Mouse (Mus musculus): ENCODE measurements around the gene Sgsm3. TPM values are rescaled to one million over a fixed set of nuclear protein-coding genes. Genes with fewer than 3 reads are reported as not detected.

Gene Sgsm3
- polyA plus RNA-seq, 1 experiment from 2014 or later, result 7.9 TPM

GRCm38 (mm10) chr15:81011523-81011922, 34.0 kb downstream of the Sgsm3 start:
- Histone ChIP-seq H3K9ac (ENCODE audit: low read depth, low read length) (no peak overlapping the region), H3K36me3 (ENCODE audit: control insufficient read depth, insufficient read depth) (peaks cover 5% of the 10 kb centered on the region; the same call in 1 of the 2 replicates), H3K4me1 (ENCODE audit: control insufficient read depth, low read depth, low read length) (no peaks in the 10 kb centered on the region), H3K4me2 (ENCODE audit: low read depth, low read length) (no peak overlapping the region), H3K9me3 (replicated peaks; ENCODE audit: control insufficient read depth, low read length) (no peaks in the 10 kb centered on the region), H3K4me3 (ENCODE audit: low read depth, low read length) (no peak overlapping the region), H3K27me3 (ENCODE audit: control insufficient read depth, insufficient read depth, low read depth, low read length) (no peaks in the 10 kb centered on the region), H3K27ac (ENCODE audit: low read length) (no peak overlapping the region)
- ATAC-seq (ENCODE audit: low read depth), result no peak
- 44% methylated on average over 3 of the region's 3 CpGs for WGBS (ENCODE audit: insufficient replicate concordance)

- no peak overlapping the region for H3K4me2 ChIP-seq (ENCODE audit: low read depth, low read length)
- no peaks in the 10 kb centered on the region for H3K9me3 ChIP-seq (replicated peaks; ENCODE audit: control insufficient read depth, low read length)
- WGBS (ENCODE audit: insufficient replicate concordance), result 69% methylated on average over 4 of the region's 4 CpGs
- peaks cover 5% of the 10 kb centered on the region; the same call in 1 of the 2 replicates for H3K36me3 ChIP-seq (ENCODE audit: control insufficient read depth, insufficient read depth)
- H3K4me3 ChIP-seq (ENCODE audit: low read depth, low read length), result no peak overlapping the region
- H3K4me1 ChIP-seq (ENCODE audit: control insufficient read depth, low read depth, low read length), result no peaks in the 10 kb centered on the region
- no peak for ATAC-seq (ENCODE audit: low read depth)
- no peak overlapping the region for H3K27ac ChIP-seq (ENCODE audit: low read length)
- no peak overlapping the region for H3K9ac ChIP-seq (ENCODE audit: low read depth, low read length)
- H3K27me3 ChIP-seq (ENCODE audit: control insufficient read depth, insufficient read depth, low read depth, low read length), result no peaks in the 10 kb centered on the region
Measured at GRCm38 (mm10) chr15:81012359-81012758, 34.8 kb downstream of the Sgsm3 start.

- Histone ChIP-seq H3K27ac (ENCODE audit: low read length) (no peak overlapping the region), H3K9me3 (replicated peaks; ENCODE audit: control insufficient read depth, low read length) (no peaks in the 10 kb centered on the region), H3K4me3 (ENCODE audit: low read depth, low read length) (no peak overlapping the region), H3K27me3 (ENCODE audit: control insufficient read depth, insufficient read depth, low read depth, low read length) (no peaks in the 10 kb centered on the region), H3K4me2 (ENCODE audit: low read depth, low read length) (no peak overlapping the region), H3K4me1 (ENCODE audit: control insufficient read depth, low read depth, low read length) (no peaks in the 10 kb centered on the region), H3K36me3 (ENCODE audit: control insufficient read depth, insufficient read depth) (peaks cover 5% of the 10 kb centered on the region; the same call in 1 of the 2 replicates), H3K9ac (ENCODE audit: low read depth, low read length) (no peak overlapping the region)
- ATAC-seq (ENCODE audit: low read depth), result no peak
- WGBS (ENCODE audit: insufficient replicate concordance), result 68% methylated on average over 7 of the region's 7 CpGs
Measured at GRCm38 (mm10) chr15:81013186-81013585, 35.6 kb downstream of the Sgsm3 start.

- Histone ChIP-seq H3K27me3 (ENCODE audit: control insufficient read depth, insufficient read depth, low read depth, low read length) (no peaks in the 10 kb centered on the region), H3K27ac (ENCODE audit: low read length) (no peak overlapping the region), H3K4me2 (ENCODE audit: low read depth, low read length) (no peak overlapping the region), H3K9ac (ENCODE audit: low read depth, low read length) (no peak overlapping the region), H3K9me3 (replicated peaks; ENCODE audit: control insufficient read depth, low read length) (no peaks in the 10 kb centered on the region), H3K4me1 (ENCODE audit: control insufficient read depth, low read depth, low read length) (no peaks in the 10 kb centered on the region), H3K36me3 (ENCODE audit: control insufficient read depth, insufficient read depth) (peaks cover 5% of the 10 kb centered on the region; the same call in 1 of the 2 replicates), H3K4me3 (ENCODE audit: low read depth, low read length) (no peak overlapping the region)
- 60% methylated on average over 5 of the region's 5 CpGs for WGBS (ENCODE audit: insufficient replicate concordance)
- ATAC-seq (ENCODE audit: low read depth), result no peak
Measured at GRCm38 (mm10) chr15:81015068-81015744, 37.6 kb downstream of the Sgsm3 start.

- H3K4me1 ChIP-seq (ENCODE audit: control insufficient read depth, low read depth, low read length), result no peaks in the 10 kb centered on the region
- no peak overlapping the region for H3K27ac ChIP-seq (ENCODE audit: low read length)
- H3K36me3 ChIP-seq (ENCODE audit: control insufficient read depth, insufficient read depth), result peaks cover 5% of the 10 kb centered on the region; the same call in 1 of the 2 replicates
- no peaks in the 10 kb centered on the region for H3K9me3 ChIP-seq (replicated peaks; ENCODE audit: control insufficient read depth, low read length)
- WGBS (ENCODE audit: insufficient replicate concordance), result 74% methylated on average over 10 of the region's 10 CpGs
- no peak overlapping the region for H3K4me3 ChIP-seq (ENCODE audit: low read depth, low read length)
- H3K9ac ChIP-seq (ENCODE audit: low read depth, low read length), result no peak overlapping the region
- no peaks in the 10 kb centered on the region for H3K27me3 ChIP-seq (ENCODE audit: control insufficient read depth, insufficient read depth, low read depth, low read length)
- no peak overlapping the region for H3K4me2 ChIP-seq (ENCODE audit: low read depth, low read length)
- no peak for ATAC-seq (ENCODE audit: low read depth)
Measured at GRCm38 (mm10) chr15:81016488-81016887, 38.9 kb downstream of the Sgsm3 start.

- Histone ChIP-seq H3K9ac (ENCODE audit: low read depth, low read length) (no peak overlapping the region), H3K4me3 (ENCODE audit: low read depth, low read length) (no peak overlapping the region), H3K27me3 (ENCODE audit: control insufficient read depth, insufficient read depth, low read depth, low read length) (no peaks in the 10 kb centered on the region), H3K27ac (ENCODE audit: low read length) (no peak overlapping the region), H3K4me1 (ENCODE audit: control insufficient read depth, low read depth, low read length) (peaks cover 3% of the 10 kb centered on the region), H3K4me2 (ENCODE audit: low read depth, low read length) (no peak overlapping the region), H3K36me3 (ENCODE audit: control insufficient read depth, insufficient read depth) (peaks cover 5% of the 10 kb centered on the region; the same call in 1 of the 2 replicates), H3K9me3 (replicated peaks; ENCODE audit: control insufficient read depth, low read length) (no peaks in the 10 kb centered on the region)
- ATAC-seq (ENCODE audit: low read depth), result no peak
- 77% methylated on average over 7 of the region's 7 CpGs for WGBS (ENCODE audit: insufficient replicate concordance)
Measured at GRCm38 (mm10) chr15:81017308-81017707, 39.7 kb downstream of the Sgsm3 start.

- no peaks in the 10 kb centered on the region for H3K36me3 ChIP-seq (ENCODE audit: control insufficient read depth, insufficient read depth)
- peaks cover 3% of the 10 kb centered on the region for H3K4me1 ChIP-seq (ENCODE audit: control insufficient read depth, low read depth, low read length)
- 31% methylated on average over 6 of the region's 6 CpGs for WGBS (ENCODE audit: insufficient replicate concordance)
- no peak overlapping the region for H3K4me2 ChIP-seq (ENCODE audit: low read depth, low read length)
- H3K9me3 ChIP-seq (replicated peaks; ENCODE audit: control insufficient read depth, low read length), result no peaks in the 10 kb centered on the region
- peak; percentile 44; the same call in 1 of the 2 replicates for ATAC-seq (ENCODE audit: low read depth)
- H3K27ac ChIP-seq (ENCODE audit: low read length), result peak overlapping the region; percentile 5; the same call in 1 of the 2 replicates
- no peak overlapping the region for H3K9ac ChIP-seq (ENCODE audit: low read depth, low read length)
- no peaks in the 10 kb centered on the region for H3K27me3 ChIP-seq (ENCODE audit: control insufficient read depth, insufficient read depth, low read depth, low read length)
- H3K4me3 ChIP-seq (ENCODE audit: low read depth, low read length), result no peak overlapping the region
Measured at GRCm38 (mm10) chr15:81021377-81021776, 43.8 kb downstream of the Sgsm3 start.

- ATAC-seq (ENCODE audit: low read depth), result no peak
- H3K4me3 ChIP-seq (ENCODE audit: low read depth, low read length), result no peak overlapping the region
- H3K4me1 ChIP-seq (ENCODE audit: control insufficient read depth, low read depth, low read length), result peaks cover 12% of the 10 kb centered on the region
- no peak overlapping the region for H3K9ac ChIP-seq (ENCODE audit: low read depth, low read length)
- no peaks in the 10 kb centered on the region for H3K36me3 ChIP-seq (ENCODE audit: control insufficient read depth, insufficient read depth)
- H3K27ac ChIP-seq (ENCODE audit: low read length), result 0 out of 2 replicates have a peak overlapping the region, but pooled peaks have one; percentile 1
- 67% methylated on average over 7 of the region's 7 CpGs for WGBS (ENCODE audit: insufficient replicate concordance)
- H3K4me2 ChIP-seq (ENCODE audit: low read depth, low read length), result no peak overlapping the region
- H3K27me3 ChIP-seq (ENCODE audit: control insufficient read depth, insufficient read depth, low read depth, low read length), result no peaks in the 10 kb centered on the region
- H3K9me3 ChIP-seq (replicated peaks; ENCODE audit: control insufficient read depth, low read length), result no peaks in the 10 kb centered on the region
Measured at GRCm38 (mm10) chr15:81022437-81022836, 44.9 kb downstream of the Sgsm3 start.

GRCm38 (mm10) chr15:81023842-81024241, 46.3 kb downstream of the Sgsm3 start:
- H3K4me1 ChIP-seq (ENCODE audit: control insufficient read depth, low read depth, low read length), result peaks cover 16% of the 10 kb centered on the region
- 82% methylated on average over 9 of the region's 9 CpGs for WGBS (ENCODE audit: insufficient replicate concordance)
- H3K4me3 ChIP-seq (ENCODE audit: low read depth, low read length), result no peak overlapping the region
- no peak overlapping the region for H3K27ac ChIP-seq (ENCODE audit: low read length)
- H3K36me3 ChIP-seq (ENCODE audit: control insufficient read depth, insufficient read depth), result no peaks in the 10 kb centered on the region
- H3K4me2 ChIP-seq (ENCODE audit: low read depth, low read length), result no peak overlapping the region
- ATAC-seq (ENCODE audit: low read depth), result no peak
- H3K9me3 ChIP-seq (replicated peaks; ENCODE audit: control insufficient read depth, low read length), result no peaks in the 10 kb centered on the region
- no peaks in the 10 kb centered on the region for H3K27me3 ChIP-seq (ENCODE audit: control insufficient read depth, insufficient read depth, low read depth, low read length)
- no peak overlapping the region for H3K9ac ChIP-seq (ENCODE audit: low read depth, low read length)

Measured in liver, embryonic 16.5 days (tissue).